Mouse (Mus musculus) MEL (cell line): ENCODE results near the gene Ezr. TPM values are rescaled to one million over a fixed set of nuclear protein-coding genes. Genes with fewer than 3 reads are reported as not detected.
A peak's percentile ranks its signal among the peaks of the same experiment; 100 is the strongest.
"Not testable (repeated sequence)": the region's sequence is repeated elsewhere in the genome, so short reads cannot be mapped to it uniquely, and the experiment has no call there.

Experiments used
- DNase-seq: peaks from one replicate; pipeline ENCODE4 v3.0.0; 2011; ENCODE audit warnings: low read depth, low spot score
- H3K27ac ChIP-seq: 2 replicates; pipeline ENCODE4 v1.5.1; 2012; ENCODE audit warnings: low read depth, mild to moderate bottlenecking, control low read depth, low read length, moderate library complexity; ENCODE audit not compliant: control insufficient read depth
- H3K27me3 ChIP-seq, 2 experiments: fragments of 150-350 bp in 1 of 2; sonication (generic) in 1 of 2; 2 replicates each; pipeline ENCODE4 v1.6.1; 2012; ENCODE audit warnings: low read length in 2 of 2, mild to moderate bottlenecking in 2 of 2, improper control_type of control experiment in 1 of 2, moderate library complexity in 1 of 2; ENCODE audit not compliant: insufficient read depth in 2 of 2, control insufficient read depth in 1 of 2
- H3K36me3 ChIP-seq, 2 experiments: 2 replicates each; pipeline ENCODE4 v1.6.1; 2012 to 2014; ENCODE audit warnings: low read length in 2 of 2, improper control_type of control experiment in 1 of 2, inconsistent platforms in 1 of 2, mild to moderate bottlenecking in 1 of 2; ENCODE audit not compliant: insufficient read depth in 2 of 2, control insufficient read depth in 1 of 2
- H3K4me1 ChIP-seq, 2 experiments: fragments of 150-350 bp in 1 of 2; sonication (generic) in 1 of 2; 2 replicates each; pipeline ENCODE4 v1.6.1; 2012; ENCODE audit warnings: low read length in 2 of 2, improper control_type of control experiment in 1 of 2, mild to moderate bottlenecking in 1 of 2; ENCODE audit not compliant: insufficient read depth in 2 of 2, control insufficient read depth in 1 of 2
- H3K4me3 ChIP-seq, 2 experiments: fragments of 150-350 bp in 1 of 2; sonication (generic) in 1 of 2; 2 replicates each; pipeline ENCODE4 v1.5.1; 2012; ENCODE audit warnings: low read depth in 2 of 2, low read length in 2 of 2, mild to moderate bottlenecking in 2 of 2, moderate library complexity in 2 of 2, control low read depth in 1 of 2, improper control_type of control experiment in 1 of 2; ENCODE audit not compliant: control insufficient read depth in 1 of 2, insufficient read depth in 1 of 2
- H3K79me2 ChIP-seq: 2 replicates; pipeline ENCODE4 v1.6.1; 2012; ENCODE audit warnings: mild to moderate bottlenecking, low read length, moderate library complexity; ENCODE audit not compliant: control insufficient read depth, poor library complexity, insufficient read depth
- H3K9ac ChIP-seq: 2 replicates; pipeline ENCODE4 v1.6.1; 2012; ENCODE audit warnings: low read depth, mild to moderate bottlenecking, control low read depth, low read length, moderate library complexity; ENCODE audit not compliant: control insufficient read depth, poor library complexity, severe bottlenecking
- H3K9me3 ChIP-seq: fragments of 150-350 bp; sonication (generic); replicated peaks from 2 replicates; pipeline ENCODE4 v1.6.1; 2012; ENCODE audit warnings: mild to moderate bottlenecking, low read length, improper control_type of control experiment, moderate library complexity; ENCODE audit not compliant: insufficient read depth
- CTCF ChIP-seq, 3 experiments: IDR thresholded peaks in 2 of 3; conservative IDR thresholded peaks in 1 of 3; 2 replicates each; pipeline ENCODE4 v1.5.1; 2011 to 2012; ENCODE audit warnings: low read length in 3 of 3, low read depth in 2 of 3, mild to moderate bottlenecking in 2 of 3, improper control_type of control experiment in 1 of 3, inconsistent platforms in 1 of 3, mixed read lengths in 1 of 3, moderate library complexity in 1 of 3; ENCODE audit not compliant: control insufficient read depth in 1 of 3, insufficient read depth in 1 of 3, poor library complexity in 1 of 3, severe bottlenecking in 1 of 3
- EP300 ChIP-seq, 2 experiments: IDR thresholded peaks; 2 replicates each; pipeline ENCODE4 v1.6.1; 2011; ENCODE audit warnings: improper control_type of control experiment in 2 of 2, low read length in 2 of 2, low read depth in 1 of 2, mild to moderate bottlenecking in 1 of 2
- GATA1 ChIP-seq: IDR thresholded peaks from 2 replicates; pipeline ENCODE4 v1.6.1; 2011; ENCODE audit warnings: low read depth, low read length, improper control_type of control experiment
- RAD21 ChIP-seq: IDR thresholded peaks from 2 replicates; pipeline ENCODE4 v1.6.1; 2011; ENCODE audit warnings: mild to moderate bottlenecking, low read depth, low read length, improper control_type of control experiment
- SMC3 ChIP-seq: IDR thresholded peaks from 2 replicates; pipeline ENCODE4 v1.6.1; 2011; ENCODE audit warnings: low read depth, low read length, improper control_type of control experiment
- polyA plus RNA-seq, 2 experiments: library from polyadenylated mRNA; stranded (reverse) in 1 of 2; unstranded in 1 of 2; fragments of >175 nt in 1 of 2; fragments of >200 nt in 1 of 2; gene quantifications; 2 replicates each; pipeline versions ENCODE4 v1.2.1 to v1.2.4; 2012; ENCODE audit warnings: low replicate concordance in 2 of 2, low read depth in 1 of 2; ENCODE audit not compliant: insufficient read length in 2 of 2, insufficient read depth in 1 of 2, missing spikeins in 1 of 2
- total RNA-seq: library from RNA; depleted of rRNA; stranded (reverse); fragments of 300-350 nt; gene quantifications from 2 replicates; pipeline ENCODE4 v1.2.3, GENCODE M21; 2012

Gene Ezr
- total and polyA plus RNA-seq, 3 experiments: 48.7 to 88.7 TPM; not detected in 1

DNA sequence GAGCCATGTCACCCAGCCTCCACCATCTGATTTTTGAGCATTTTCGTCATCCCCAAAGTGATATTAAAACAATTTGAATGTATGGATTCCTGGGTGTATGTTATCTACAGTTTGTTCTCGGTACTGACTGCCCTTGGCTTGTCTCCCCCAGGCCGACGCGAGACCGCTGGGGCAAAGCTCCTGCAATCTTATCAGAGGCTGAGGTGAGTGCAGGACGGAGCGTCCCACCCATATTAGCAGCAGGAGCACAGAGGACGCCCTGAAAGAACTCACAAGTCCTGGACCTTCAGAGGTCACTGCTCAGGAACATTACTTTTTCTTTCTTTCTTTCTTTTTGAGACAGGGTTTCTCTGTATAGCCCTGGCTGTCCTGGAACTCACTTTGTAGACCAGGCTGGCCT lies 83.1 kb downstream of the Ezr start:
- H3K79me2 ChIP-seq, H3K9ac ChIP-seq, DNase-seq, H3K4me3 ChIP-seq, H3K27ac ChIP-seq, H3K9me3 ChIP-seq, H3K27me3 ChIP-seq, H3K36me3 ChIP-seq: not testable (repeated sequence)
- H3K4me1 ChIP-seq: peaks cover 0 to 11% of the 10 kb centered on the region in 2 experiments; a peak in 2 of 4 replicates

- H3K4me1 ChIP-seq: peaks cover 0 to 11% of the 10 kb centered on the region in 2 experiments; a peak in 2 of 4 replicates
- not testable (repeated sequence) for H3K9me3 ChIP-seq, H3K79me2 ChIP-seq, H3K4me3 ChIP-seq, H3K9ac ChIP-seq, H3K36me3 ChIP-seq, H3K27me3 ChIP-seq, H3K27ac ChIP-seq
- TF ChIP-seq RAD21 (peak; percentile 37), SMC3 (peak; percentile 58), CTCF (IDR thresholded peaks at IDR 0.05 in 2 of 3, conservative IDR thresholded peaks at IDR 0.05 in 1 of 3; ENCODE audit: control insufficient read depth in 1 of 3, insufficient read depth in 1 of 3, low read depth in 2 of 3, low read length in 3 of 3, poor library complexity in 1 of 3, severe bottlenecking in 1 of 3) (peak; percentile 33 to 66 (median 44); a peak in 5 of 6 replicates)
- peak; percentile 94 for DNase-seq
These were observed 85.3 kb downstream of the Ezr start for GRCm38 (mm10) chr17:6697224-6697775.

DNA sequence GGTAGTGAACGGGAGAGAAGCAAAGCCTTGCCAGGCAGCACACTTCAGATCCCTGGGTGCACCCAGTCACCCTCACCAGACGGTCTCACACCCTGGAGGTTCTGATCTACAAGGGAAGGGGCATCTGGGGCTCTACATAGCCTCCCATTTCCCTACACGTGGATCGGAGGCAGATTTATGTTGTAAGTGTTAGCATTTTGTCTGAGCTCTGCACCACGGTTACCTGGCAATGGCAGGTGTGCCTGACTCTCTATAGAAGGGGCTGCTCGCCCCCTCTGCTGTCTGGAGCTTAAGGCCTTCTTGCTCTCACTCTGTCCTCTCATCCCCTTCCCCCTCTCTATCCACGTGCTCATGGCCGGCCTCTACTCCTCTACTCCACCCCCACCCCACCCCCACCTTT lies 86.1 kb downstream of the Ezr start:
- not testable (repeated sequence) for H3K27ac ChIP-seq, H3K9ac ChIP-seq, H3K9me3 ChIP-seq, H3K36me3 ChIP-seq, H3K4me3 ChIP-seq, H3K27me3 ChIP-seq, H3K79me2 ChIP-seq
- peaks cover 0 to 13% of the 10 kb centered on the region in 2 experiments; a peak in 2 of 4 replicates for H3K4me1 ChIP-seq
- peak; percentile 23 for DNase-seq

DNA sequence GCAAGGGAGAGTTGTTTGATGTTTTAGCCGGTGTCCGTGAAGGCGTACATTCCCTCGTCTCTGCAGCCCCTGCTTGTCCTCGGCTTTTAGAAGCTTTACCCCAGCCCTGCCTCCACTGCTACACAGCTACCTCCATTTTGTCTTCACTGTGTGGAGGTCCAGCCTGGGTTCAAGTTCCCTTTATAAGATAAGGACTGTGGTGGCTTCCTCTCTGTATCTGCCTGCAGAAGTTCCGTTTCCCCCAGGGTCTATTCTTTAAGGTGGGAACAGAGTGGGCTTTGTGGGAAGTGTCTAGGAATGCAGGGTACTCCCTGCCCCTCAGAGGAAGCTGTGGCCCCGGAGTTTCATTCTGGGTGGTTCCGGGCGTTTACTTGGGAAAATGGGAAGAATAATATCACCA lies 86.9 kb downstream of the Ezr start:
- not testable (repeated sequence) for H3K27me3 ChIP-seq, H3K79me2 ChIP-seq, H3K9ac ChIP-seq, H3K9me3 ChIP-seq, H3K36me3 ChIP-seq
- H3K4me1 ChIP-seq: peaks cover 0 to 13% of the 10 kb centered on the region in 2 experiments; a peak in 2 of 4 replicates
- 0 out of 4 replicates have a peak, but pooled peaks of 1 of the 2 experiments have one; percentile 24 for TF ChIP-seq EP300 (IDR thresholded peaks at IDR 0.05; ENCODE audit: low read depth in 1 of 2, low read length in 2 of 2)
- TF ChIP-seq GATA1: peak; percentile 45; the same call in 1 of the 2 replicates
- peak overlapping the region; percentile 21 to 25; a peak in 2 of 4 replicates for H3K4me3 ChIP-seq
- peak overlapping the region; percentile 45; the same call in 1 of the 2 replicates for H3K27ac ChIP-seq
- DNase-seq: peak; percentile 43
